Mouse (Mus musculus) liver, postnatal 0 days (tissue): Measurements from ENCODE around the gene 1110017D15Rik.

Source experiments
- CTCF ChIP-seq: sonication (generic); IDR thresholded peaks from 2 replicates; pipeline ENCODE4 v1.5.1; 2016; ENCODE audit warnings: antibody characterized with exemption, low read depth
- EP300 ChIP-seq: IDR thresholded peaks from 2 replicates; pipeline ENCODE4 v1.6.1; 2016; ENCODE audit warnings: antibody characterized with exemption, low read depth, mild to moderate bottlenecking

DNA sequence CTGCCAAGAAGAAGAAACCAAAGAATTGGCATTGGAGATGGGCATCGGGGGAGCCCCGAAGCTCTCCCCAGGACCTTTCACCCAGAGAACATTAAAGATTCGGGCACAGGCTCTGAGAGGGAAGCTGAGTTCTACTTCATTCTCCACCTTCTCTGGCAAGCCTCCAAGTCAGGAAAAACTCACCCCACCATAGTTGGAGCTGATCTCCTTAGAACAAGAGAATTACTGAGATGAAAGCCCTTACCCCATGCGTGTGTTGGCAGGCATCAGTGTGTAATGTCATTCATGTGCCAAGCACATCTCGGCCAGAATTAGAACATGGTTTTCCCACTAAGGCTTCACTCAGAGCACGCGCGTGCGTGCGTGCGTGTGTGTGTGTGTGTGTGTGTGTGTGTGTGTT lies 21.3 kb downstream of the 1110017D15Rik start:
- TF ChIP-seq CTCF (no peak), EP300 (no peak)
